Mouse (Mus musculus) right cerebral cortex, postnatal 10 days (tissue): ENCODE measurements around the gene Pold1.

Source experiments
- DNase-seq, 2 experiments: peaks; one replicate each; pipeline ENCODE4 v3.0.0; 2021; ENCODE audit warnings: low spot score in 2 of 2

Pold1 gene

DNA sequence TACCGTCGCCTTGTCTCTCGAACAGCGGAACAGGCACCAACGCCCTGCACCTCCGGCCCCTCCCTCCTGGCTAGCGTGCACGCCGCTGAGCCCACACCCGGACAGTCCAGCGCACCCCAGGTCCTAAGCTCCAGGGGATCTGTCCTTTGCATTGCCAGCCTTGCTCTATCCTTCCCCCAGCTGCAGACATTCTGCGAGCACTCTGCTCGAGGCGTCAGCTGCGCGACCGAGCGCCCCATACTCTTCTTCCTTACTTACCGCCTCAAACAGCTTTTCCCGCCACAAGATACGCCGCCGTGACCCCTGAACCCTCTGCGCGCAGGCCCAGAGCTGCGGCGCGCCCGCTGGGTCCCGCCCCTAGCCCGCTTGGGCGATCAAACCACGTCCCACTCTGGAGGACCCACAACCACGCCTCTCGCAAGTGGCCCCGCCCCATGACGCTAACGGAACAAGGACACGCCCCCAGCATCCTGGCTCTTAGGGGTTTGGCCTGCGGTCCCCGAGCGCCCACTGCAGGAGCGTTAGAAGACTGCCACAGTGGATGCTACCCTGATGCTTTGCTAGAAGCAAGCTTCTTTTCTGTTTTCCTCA is at the start of gene Pold1:
TSS of gene Pold1 (minus strand) at position 353 of the 591 bp plus-strand sequence.
- DNase-seq, result peak; percentile 99 to 100

DNA sequence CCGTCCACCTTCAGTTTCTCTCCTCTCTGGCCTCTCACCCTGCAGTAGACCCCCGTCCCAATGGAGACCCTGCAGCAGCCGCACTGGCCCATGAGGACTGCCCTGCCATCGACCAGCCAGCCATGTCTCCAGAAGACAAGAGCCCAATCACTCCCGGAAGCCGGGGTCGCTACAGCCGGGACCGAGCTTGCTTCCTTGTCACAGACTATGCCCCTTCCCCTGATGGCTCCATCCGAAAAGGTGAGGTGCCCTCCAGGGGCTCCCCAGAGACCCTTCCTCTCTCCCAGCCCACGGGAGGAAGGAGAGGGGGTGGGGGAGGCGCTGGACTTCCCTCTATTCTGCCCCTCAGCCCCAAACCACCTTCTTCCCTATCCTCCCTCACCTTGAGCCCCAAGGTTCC is 49.7 kb upstream of the Pold1 start:
- DNase-seq, result peak in 1 of 2 experiments; percentile 38

DNA sequence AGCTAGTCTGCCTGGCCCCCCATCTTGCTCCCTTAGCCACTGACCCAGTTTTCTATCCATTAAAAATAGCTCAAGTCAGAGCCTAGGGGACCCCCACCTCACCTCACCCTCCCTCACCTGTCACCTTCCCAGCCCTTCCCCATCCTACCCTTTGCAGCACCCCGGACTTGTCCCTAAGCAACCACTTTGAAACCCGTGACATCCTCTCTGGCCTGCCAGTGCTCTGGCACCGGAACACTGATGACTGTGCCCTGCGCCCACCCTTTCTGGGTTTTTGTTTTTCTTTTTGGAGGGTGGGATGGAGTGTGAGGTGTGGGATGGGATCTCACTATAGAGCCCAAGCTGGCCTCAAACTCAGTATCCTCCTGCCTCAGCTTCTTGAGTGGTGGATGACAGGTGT is 49.0 kb upstream of the Pold1 start:
- no peak for DNase-seq

DNA sequence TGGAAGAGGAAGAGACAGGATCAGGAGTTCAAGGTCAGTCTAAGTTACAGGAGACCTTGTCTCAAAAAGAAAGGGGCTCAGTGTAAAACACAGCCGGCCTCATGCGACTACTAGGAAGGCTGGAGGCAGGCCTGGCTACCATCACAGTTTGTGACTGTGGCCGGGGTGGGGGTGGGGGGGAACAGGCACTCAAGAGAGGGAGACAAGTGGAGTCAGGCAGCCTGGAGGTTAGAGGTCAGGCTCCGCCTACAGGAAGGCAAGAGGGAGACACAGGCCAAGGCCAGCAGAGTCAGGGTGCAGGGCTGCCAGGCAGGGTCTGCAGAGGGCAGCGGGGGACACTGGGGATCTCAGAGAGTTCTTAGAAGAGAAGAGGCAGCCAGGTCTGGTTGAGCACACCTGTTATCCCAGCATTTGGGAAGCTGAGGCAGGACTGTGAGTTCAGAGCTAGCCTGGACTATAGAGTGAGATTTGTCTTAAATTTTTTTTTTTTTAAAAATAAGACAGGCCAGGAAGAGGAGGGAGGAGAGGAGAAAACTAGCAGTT is 48.4 kb upstream of the Pold1 start:
- peak in 1 of 2 experiments; percentile 29 for DNase-seq

DNA sequence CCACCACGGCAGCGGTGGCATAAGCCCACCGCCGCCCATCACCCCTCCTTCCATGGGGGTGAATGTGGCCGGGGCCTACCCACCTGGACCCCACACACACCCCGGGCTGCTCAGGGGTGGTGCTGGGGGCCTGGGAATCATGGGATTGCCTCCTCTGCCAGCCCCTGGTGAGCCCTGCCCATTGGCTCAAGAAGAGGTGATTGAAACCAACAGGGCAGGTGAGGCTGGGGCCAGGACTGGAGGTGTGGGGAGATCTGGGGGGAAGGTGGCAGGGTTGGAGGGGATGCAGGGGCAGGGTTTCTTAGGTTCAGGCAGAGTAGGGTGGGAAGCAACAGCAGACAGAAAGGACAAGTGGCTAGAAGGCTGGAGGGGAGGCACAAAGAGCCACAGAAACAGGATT is 47.4 kb upstream of the Pold1 start:
- DNase-seq, result no peak

DNA sequence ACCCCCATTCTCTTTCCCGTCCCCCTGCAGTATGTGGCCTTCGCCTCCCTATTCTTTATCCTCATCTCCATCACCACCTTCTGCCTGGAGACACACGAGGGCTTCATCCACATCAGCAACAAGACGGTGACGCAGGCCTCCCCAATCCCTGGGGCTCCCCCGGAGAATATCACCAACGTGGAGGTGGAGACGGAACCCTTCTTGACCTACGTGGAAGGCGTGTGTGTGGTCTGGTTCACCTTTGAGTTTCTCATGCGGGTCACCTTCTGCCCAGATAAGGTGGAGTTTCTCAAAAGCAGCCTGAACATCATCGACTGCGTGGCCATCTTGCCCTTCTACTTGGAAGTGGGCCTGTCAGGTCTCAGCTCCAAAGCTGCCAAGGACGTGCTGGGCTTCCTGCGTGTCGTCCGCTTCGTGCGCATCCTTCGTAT is 46.5 kb upstream of the Pold1 start:
- DNase-seq, result peak in 1 of 2 experiments; percentile 29

DNA sequence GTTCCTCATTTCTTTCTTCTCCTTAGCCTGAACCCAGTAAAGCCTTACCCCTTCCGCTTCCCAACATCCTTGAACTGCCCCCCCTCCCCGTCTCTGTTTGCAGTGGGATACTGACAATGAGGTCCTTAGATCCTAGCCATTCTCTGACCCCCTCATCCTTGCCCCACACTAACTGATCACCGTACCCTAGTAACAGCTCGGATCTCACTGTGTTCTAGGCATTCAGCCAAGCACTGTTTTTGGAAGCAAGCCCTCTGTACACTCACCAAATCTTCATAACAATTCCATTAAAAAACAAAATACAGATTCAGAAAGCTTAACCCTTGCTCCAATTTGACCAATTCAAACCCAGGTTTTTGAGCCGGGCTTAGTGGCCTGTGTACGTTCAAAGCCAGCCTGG is 45.6 kb upstream of the Pold1 start:
- peak; percentile 73 for DNase-seq

DNA sequence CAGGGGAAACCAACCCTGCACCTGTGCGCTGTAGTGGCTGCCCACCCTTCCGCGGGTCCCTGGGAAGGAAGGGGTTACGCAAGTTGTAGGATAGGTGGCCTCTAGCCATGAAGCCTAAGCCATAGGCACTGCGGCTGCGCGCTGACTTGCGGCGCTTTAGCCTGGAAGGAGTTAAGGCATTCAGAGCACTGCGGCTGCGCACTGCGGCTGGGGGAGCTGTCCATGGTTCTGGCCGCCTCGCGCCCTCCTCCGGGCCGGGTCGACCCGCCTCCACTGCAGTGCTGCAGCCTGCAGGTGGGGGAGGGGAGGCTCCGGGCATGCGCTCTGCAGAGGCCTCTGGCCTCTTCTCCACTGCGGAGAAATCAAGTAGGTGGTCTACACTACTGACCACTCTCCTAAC is 45.1 kb upstream of the Pold1 start:
- DNase-seq, result peak; percentile 94

DNA sequence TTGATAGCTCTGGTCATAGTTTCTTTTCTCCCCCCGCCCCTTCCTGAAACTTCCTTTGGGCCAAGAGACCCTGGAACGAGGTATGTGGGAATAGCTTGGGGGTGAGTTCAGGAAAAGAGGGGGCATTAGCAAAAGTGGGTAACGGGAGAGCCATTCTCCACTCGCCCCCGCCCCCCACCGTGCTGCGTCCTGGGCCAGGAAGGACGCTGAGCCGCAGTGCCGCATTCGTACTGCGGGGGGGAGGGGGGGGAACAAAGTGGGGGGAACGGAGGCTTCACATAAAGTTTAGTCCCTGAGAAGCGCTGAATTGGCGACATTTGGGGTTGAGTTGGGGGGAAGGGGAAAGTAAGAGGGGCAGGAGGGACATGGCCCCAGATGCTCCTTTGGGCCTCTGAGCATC is 44.4 kb upstream of the Pold1 start:
- peak in 1 of 2 experiments; percentile 28 for DNase-seq

DNA sequence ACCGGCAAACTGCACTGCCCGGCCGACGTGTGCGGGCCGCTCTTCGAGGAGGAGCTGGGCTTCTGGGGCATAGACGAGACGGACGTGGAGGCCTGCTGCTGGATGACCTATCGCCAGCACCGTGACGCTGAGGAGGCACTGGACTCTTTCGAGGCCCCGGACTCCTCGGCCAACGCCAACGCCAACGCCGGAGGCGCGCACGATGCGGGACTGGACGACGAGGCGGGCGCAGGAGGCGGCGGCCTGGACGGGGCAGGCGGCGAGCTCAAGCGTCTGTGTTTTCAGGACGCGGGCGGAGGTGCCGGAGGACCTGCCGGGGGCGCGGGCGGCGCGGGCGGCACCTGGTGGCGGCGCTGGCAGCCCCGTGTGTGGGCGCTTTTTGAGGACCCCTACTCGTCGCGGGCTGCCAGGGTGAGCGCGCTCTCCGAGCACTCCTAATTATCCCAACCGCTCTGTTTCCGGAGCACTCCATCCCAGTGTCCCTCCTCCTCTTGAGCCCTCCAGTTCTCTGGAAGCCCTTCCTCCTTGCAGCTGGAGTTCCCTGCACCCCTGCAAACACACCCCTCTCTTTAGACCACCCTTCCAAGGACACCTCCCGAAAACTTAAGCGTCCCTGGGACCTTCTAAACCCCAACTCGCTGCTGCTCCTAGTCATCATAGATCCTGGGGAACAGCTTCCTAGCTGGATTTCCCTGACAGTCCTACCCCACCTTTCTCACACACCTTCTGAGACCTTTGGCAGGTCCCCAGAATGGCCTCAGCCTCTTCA is 42.9 kb upstream of the Pold1 start:
- peak; percentile 50 to 58 for DNase-seq

DNA sequence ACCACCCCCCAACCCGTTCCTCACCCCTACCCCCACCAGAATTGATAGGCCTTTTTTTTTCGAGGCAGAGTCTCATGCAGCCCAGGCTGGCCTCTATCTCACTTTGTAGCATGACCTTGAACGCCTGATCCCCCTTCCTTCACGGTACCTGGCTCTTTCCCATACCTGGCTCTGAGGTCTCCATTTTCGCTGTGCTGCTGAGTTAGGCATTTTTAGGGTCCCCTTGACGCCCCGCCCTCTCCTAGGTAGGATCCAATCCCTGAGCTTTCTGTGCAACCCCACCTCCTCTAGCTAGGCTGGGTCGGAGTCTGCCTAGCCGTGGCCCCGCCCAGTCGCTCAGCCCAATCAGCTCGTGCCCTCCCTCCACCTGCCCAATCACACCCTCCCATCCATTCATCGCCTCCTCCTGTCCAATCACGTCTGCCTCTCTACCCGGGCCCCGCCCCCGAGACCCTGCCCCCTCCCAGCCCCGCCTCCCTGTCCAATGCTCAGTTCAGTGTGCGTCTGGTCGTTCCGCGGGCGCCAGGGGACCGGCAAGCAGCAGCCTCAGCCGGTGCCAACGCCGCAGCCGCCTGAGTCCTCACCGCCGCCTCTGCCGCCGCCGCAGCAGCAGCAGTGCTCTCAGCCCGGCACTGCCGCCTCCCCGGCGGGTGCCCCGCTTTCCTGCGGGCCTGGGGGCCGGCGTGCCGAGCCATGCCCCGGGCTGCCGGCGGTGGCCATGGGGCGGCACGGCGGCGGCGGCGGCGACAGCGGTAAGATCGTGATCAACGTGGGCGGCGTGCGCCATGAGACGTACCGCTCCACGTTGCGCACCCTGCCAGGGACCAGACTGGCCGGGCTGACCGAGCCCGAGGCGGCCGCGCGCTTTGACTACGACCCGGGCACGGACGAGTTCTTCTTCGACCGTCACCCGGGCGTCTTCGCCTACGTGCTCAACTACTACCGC is 42.0 kb upstream of the Pold1 start, which contains the start of gene Kcnc3:
TSS of gene Kcnc3 (plus strand) at position 263 of the 946 bp plus-strand sequence.
- DNase-seq, result peak; percentile 97 to 99

DNA sequence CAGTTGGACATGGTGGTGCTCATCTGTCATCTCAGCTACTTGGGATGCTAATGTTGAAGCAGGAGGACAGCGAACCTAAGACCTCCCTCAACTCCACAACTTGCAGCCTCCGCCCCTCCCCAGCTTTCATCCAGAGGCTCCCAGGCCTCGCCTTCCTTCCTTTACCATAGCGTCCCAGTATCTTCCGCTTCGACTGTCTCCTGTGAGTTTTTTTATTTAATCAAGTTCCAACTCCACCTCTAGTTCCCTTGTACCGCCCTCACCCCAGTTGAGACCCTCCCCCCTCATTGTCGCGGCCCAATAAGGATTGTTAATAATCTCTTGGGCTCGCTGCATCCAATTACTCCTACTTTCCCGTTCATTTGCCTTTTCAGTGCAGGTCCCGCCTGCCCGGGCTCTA is 41.3 kb upstream of the Pold1 start:
- peak; percentile 73 to 83 for DNase-seq

DNA sequence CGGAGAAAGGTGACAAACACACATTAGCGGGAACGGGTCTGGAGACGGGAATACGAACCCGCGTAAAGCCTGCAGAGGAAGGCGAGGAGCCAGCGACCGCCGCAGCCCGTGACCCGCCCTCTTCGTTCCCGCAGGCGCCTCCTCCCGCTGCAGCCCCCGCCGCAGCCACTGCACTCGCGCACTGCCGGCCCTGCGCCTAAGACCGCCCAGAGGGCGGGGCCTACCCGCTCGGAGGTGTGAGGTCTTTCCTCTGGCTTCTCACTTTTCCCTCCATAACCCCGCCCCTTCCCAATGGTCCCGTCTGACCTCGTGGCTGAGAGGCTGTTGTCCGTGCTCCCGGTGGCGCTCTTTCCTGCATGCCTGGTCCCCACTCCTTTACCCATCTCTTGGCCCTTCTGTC is 40.5 kb upstream of the Pold1 start:
- DNase-seq, result peak; percentile 85

DNA sequence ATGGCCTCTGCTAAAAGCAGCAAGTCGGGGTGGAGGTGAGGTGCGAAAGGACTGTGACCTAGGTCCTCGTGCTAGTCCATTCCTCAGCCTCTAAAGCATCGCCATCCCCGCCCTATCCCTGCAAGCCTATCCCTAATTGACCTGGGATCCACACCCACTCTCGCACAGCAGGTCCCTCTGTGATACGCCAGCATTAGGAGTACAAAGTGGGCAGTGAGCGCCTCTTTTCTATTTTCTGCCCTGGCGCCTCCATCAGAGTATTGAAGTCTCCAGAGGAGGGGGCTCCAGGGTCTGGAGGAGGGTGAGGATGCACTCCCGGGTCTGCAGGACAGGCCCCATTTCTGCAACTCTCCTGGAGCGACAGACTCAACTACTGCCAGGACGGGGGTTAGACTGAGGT is 39.7 kb upstream of the Pold1 start:
- peak in 1 of 2 experiments; percentile 48 for DNase-seq

DNA sequence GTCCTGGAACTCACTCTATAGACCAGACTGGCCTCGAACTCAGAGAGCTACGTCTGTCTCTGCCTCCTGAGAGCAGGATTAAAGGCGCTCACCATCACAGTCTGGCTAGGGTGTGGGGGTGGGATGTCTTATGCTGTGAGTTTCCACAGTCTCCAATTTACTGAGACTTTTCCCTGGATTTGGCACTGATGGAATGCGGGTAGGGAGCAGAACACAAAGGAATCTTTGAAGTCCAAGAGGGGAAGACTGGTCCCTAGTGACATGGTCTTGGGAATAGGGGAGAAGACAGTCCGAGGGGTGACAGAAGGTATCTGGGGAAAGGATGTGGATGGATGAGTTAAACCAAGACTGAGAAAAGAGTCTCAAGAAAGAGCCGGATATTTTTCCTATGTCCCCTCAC is 39.0 kb upstream of the Pold1 start:
- peak in 1 of 2 experiments; percentile 26 for DNase-seq

DNA sequence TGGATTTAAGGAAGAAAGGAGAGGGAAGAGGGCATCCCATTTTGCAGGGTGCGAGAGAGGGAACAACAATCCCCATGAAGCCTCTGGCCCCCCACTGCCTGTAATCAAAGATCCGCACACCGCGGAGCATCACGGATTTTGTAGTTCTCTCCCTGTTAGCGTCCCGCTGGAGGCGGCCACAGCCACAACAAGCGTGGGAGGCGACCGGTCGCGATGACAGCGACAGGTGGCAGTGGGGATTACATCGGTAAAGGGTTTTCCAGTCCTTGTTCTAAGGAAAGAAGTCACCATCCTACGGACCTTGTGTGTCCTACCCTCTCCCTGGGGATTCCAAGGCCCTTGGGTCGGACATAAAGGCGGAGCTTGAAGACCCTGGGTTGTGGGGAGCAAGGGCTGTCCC is 38.3 kb upstream of the Pold1 start:
- peak; percentile 91 to 92 for DNase-seq

DNA sequence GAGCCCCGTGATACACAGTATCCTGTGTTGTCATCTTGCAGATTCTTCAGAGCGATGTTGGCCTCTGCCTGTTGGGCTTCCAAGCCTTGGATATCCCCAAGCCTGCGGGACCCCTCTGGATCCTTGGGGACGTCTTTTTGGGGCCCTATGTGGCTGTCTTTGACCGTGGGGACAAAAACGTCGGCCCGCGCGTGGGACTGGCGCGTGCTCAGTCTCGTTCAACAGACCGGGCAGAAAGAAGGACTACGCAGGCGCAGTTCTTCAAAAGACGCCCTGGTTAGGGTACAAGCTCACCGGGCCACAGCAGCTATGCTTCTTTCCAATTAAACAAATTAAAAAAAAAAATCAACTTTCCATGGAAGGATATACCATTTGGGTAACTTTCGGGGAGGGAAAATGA is 37.9 kb upstream of the Pold1 start:
- DNase-seq, result peak; percentile 84

DNA sequence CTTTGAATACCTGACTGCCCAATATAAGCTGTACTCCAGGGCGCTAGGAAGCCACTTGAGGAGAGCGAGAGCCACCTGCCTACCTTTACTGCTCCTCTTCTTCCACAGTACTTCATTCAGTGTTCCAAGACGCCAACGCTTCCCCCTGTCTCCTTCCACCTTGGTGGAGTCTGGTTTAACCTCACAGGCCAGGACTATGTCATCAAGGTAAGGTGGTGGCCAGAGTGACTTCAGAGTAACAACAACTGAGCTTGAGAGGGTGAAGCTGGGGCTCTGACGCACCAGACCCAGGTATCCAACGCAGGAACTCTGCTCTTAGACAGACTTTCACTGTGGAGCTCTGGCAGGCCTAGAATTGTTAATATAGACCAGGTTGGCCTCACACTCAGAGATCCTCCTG is 37.0 kb upstream of the Pold1 start:
- DNase-seq, result peak in 1 of 2 experiments; percentile 29

DNA sequence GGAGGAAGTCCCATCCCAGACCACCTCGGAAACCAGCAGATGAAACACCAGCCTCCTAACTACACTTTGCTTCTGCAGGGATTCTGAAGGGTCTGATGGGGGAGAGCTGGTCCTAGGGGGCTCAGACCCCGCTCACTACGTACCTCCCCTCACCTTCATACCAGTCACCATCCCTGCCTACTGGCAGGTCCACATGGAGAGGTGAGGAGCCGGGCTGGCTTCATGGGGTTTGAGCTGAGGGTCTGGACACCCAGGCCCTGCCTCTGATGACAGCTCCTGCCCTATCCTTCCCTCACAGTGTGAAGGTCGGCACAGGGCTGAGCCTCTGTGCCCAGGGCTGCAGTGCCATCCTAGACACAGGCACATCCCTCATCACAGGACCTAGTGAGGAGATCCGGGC is 36.3 kb upstream of the Pold1 start:
- peak in 1 of 2 experiments; percentile 19 for DNase-seq

DNA sequence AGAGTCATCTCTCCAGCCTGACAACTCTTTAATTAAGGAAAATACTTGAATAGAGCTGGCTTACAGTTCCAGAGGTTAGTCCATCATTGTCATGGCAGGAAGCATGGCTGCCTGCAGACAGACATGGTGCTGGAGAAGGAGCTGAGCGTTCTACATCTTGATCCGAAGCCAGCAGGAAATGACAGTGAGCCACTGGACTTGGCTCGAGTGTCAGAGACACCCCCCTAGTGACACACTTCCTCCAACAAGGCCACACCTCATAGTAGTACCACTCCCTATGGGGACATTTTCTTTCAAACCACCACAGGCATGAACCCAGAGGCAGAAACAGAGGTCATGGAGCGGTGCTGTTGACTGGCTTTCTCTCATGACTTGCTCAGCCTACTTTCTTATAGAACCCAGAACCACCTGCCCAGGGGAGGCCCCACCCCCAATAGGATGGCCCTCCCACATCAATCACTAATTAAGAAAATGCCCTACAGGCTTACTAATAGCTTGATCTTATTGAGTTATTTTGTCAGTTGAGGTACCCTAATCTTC is 35.7 kb upstream of the Pold1 start:
- DNase-seq, result peak in 1 of 2 experiments; percentile 23

DNA sequence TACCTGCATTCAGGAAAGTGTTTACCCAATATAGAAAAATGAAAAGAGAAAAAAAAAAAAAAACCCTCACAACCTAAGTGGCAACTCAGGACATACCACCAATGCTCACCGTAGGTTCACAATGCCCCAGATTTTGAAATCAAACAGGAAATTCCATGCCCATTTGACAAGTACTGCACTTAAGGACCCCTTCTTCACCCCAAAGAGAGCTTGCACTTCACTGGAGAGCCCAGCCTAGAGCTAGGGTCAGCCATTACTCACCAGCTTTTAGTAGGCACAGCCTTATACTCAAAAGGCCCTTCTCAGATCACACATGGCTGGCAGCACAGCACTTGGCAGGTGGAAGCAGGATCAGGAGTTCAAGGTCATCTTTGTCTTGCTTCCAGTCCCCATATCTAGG is 34.5 kb upstream of the Pold1 start:
- no peak for DNase-seq
